Mouse (Mus musculus) embryo, embryonic 11 days (tissue): Measurements from ENCODE around the gene Cpne4.

ENCODE experiments used
- DNase-seq: peaks from one replicate; pipeline ENCODE4 v3.0.0-alpha.2; 2015

Gene Cpne4

DNA sequence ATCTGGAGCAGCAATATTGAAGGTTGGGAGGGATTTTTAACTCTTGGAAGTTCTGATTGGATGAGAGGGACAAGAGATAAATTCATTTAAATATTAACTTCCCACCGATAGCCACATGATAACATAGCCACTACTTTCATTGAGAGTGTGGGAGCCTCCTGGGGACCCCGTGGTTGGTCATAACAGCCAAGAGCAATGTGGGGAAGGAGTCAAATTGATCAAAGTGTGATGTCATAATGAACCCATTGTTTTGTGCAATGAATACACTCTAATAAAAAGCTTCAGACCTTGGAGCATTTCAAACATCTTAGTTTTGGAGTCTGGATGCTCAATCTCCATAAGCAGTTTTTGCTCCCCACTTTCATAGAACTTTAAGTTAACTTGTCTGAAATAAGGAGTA, at the start of gene Cpne4:
Gene Cpne4, plus strand, starts transcription at position 301 of the 400 bp plus-strand sequence.
- DNase-seq = no peak

- DNase-seq = no peak
These were observed 31.9 kb upstream of the Cpne4 start for GRCm38 (mm10) chr9:104515187-104515586.

- DNase-seq = peak; percentile 1
These were observed 11.6 kb upstream of the Cpne4 start for GRCm38 (mm10) chr9:104535508-104535907.

- DNase-seq = no peak
These were observed 18.7 kb downstream of the Cpne4 start for GRCm38 (mm10) chr9:104565815-104566214.

DNA sequence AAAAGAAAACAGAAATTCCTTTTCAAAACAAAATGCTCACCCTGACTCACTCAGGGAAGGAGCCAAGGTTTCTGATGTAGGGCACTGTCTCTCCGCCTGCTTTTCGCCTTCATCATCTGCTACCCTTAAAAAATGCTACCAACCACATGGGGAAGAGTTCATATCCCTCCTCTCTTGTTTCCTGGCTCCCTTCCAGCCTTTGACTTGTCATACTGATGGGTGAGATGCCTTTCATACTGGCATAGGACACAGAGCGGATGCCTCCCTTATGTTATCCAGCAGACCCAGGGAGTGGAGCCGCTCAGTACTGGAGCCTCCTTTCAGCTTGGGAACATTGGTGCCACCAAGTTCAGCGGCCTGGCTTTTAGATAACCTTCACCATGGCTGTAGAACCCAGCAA, 19.4 kb downstream of the Cpne4 start:
- DNase-seq = no peak

DNA sequence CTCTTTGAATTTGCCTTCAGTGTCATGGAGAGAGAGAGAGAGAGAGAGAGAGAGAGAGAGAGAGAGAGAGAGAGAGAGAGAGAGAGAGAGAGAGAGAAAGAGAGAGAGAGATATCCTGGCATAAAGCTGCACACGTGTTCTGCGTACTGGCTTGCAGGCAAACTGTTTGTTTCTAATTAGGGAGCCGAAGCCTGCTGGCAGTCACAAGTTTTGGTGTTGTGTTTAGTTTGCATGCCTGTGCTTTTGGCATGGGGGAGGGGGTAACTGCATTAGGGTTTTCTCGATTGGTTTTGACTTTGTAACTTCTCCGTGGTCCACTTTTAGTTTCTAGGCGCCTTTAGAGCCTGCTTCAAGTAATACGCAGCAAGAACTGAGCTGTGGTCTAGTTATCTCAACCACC, 20.0 kb downstream of the Cpne4 start:
- no peak for DNase-seq

DNA sequence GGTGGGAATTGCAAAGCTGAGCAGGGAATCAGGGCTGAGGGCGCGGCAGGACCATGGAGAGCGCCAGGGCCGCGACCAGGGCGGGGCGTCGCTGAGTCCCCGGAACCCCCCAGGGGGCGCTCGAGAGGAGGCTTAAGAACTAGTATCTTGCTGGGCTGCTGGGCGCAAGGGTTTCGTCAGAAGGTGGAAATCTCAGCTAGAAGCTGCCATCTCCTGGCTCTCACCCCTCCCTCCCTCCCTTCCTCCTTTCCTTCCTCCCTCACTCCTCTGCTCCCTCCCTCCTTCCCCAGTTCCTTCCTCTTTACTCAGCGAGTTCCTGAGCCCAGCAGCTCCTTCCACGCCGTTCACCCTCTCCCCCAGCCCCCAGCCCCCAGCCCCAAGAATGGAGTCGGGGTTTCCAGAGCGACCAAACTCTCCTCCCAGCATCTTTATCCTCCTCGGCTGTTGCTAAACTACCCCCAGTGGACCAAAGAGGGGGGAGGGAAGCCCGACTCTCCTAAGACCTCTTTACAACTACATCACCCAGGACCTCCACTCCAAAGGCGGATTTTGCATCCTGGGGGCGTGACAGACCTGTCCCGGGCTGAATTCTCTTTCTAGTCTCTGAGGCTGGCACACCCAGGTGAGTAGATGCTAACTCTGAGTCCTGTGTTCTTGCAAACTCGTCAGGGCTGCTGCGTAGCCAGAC, 22.5 kb downstream of the Cpne4 start:
- peak; percentile 92 for DNase-seq

- DNase-seq = no peak
These were observed 25.8 kb downstream of the Cpne4 start for GRCm38 (mm10) chr9:104572856-104573255.

GRCm38 (mm10) chr9:104574476-104574875, 27.4 kb downstream of the Cpne4 start:
- peak; percentile 88 for DNase-seq

DNA sequence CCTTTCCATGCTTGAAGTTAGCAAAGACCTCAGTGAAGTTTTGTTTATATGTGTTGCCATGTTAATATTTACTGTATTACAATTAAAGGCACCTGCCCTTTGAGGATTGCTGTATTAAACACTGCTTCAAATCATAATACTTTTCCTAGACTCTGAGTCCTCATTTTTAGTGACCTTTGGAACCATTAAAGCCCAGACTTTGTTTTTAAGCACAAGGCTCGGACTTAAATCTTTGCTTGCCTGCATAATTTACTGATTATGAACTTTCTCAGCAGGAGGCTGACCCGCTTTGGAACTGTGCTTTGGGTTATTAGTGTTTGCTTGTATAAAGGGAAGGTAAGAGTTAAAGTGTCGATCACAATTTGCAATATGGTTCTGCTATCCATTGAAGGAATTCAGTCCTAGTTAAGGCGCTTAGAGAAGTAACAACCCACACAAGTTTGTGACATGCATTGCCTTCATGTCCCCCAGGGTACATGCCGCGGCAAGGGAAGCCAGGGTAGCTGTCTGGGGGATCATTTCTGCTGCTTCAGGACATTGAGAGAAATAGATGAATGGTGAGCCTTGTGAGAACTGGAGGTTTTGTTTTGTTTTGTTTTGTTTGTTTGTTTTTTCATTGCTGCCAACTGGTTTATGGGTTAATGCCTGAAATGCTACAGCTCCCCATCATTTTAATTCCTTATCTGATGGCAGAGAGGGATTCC, 35.0 kb downstream of the Cpne4 start:
- no peak for DNase-seq

DNA sequence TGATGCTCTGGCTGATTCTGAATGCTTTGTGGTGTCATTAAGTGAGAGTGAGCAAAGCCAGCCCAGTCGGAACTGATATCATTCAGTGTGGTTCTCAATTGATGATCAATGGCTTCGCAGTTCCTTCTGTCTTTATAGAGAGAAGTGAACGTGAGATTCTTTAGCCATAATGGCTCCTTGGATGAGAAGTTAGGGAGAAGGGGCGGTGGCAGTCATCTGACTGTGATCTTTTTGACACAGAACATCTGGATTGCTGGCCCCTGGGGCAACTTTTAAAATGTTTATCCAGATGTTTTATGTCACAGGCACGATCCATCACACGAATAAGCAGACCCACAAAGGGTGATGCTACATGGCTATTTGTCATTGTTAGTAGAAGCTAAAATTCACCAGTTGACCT, 35.6 kb downstream of the Cpne4 start:
- DNase-seq = peak; percentile 22

DNA sequence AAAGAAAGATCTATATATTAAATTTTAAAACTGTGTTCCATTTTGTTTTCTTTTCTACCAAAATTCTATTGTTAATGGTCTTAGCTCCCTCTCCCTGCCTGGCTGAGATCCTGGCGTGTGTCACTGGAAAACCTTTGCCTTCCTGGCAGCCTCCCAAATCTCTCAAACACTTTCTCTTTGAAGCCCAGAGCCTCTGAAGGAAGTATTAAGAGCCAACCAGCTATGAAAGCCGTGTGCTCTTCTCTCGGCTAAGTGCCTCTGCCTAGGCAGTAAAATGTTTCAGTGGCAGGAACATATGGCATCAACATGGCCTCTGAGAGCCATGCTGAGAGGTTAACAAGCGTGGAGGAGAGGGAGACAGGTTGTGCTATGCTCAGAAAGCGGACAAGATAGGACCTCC, 47.5 kb downstream of the Cpne4 start:
- peak; percentile 37 for DNase-seq

- no peak for DNase-seq
These were observed 47.9 kb downstream of the Cpne4 start for GRCm38 (mm10) chr9:104594979-104595378.

DNA sequence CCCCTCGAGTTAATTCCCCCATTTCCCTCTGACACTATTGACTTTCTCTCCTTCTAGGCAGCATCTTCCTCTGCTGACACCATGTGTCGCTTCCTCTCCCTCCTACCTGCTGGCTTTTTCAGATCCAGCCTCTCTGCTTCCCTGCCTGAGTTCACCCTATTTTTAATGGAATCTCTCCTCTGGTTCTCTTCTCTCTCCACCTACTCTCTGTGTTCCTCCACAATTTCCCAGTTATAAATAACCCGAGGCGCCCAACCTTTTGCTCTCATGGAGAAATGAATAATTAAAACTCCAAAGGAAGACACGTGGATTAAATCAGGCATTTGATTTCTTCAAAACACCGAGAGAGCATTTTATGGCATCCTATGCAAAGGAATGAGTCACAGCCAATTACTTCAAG, 65.4 kb downstream of the Cpne4 start:
- no peak for DNase-seq

GRCm38 (mm10) chr9:104616691-104617090, 69.6 kb downstream of the Cpne4 start:
- no peak for DNase-seq

DNA sequence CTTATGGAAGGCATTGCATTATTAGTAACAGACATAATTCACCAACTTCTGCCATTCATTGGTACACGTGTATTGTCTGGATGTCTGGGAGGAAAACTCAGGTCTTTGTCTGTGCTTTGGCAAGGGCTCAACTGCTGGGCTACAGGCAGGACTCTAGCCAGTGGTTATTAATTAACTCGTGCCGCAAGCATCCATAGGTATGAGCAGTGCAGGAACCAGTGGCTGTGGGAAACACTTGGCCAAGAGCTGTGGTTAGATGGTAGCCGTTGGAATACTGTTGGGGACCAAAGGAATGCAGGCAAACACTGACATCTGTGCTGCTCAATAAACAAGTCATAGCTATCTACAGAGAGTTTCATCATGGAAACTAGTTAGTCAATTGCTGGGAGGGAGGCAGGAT, 76.5 kb downstream of the Cpne4 start:
- DNase-seq = no peak

- no peak for DNase-seq
These were observed 80.7 kb downstream of the Cpne4 start for GRCm38 (mm10) chr9:104627816-104628215.

DNA sequence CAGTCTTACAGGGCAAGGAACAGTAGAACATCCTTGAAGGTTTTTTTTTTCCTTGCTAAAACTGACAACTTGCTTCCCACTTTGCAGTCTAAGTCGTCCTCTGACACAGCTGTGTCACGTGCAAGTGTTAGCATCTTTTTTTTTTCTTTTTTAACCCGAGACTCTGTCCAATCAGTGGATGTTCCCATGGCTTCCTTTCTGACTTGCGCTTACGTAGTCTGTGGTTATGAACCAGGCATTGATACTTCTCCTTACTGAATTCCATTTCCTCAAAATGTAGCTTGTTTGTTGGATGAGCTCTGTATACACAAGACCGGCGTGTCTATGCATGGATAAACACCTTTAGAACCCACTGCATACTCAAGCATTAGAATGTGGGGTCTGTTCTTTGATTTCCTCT, 82.2 kb downstream of the Cpne4 start:
- DNase-seq = no peak

DNA sequence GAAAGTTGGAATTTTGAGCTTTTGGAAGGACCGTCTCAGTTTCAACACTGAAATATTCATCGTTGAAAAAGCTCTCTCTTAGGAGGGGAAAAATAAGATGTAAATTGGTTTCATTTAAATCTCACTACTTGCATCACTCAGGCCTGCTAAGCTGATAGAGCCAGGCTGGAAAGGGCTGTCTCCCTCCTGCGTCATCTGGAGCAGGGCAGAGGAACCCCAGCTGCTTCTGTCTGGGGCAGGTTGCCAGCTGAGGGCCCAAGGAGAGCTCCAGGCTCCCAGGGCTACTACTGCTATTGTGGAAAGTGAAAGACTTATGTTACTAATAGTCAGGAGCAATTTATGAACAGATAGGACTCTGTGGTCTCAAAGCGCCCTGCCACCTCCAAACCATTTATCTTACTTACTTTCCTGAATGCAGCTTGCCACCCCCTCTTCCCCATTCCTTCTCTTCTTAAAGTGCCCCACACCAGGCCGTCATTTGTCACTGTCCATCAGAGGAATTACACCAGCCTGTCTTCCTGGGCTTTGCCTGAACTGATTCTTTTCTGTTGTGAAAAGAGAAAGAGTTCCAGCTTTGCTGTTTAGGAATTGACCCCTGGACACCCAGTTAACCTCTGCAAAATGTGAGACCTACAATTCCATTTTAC, 99.4 kb downstream of the Cpne4 start:
- DNase-seq = peak; percentile 20

DNA sequence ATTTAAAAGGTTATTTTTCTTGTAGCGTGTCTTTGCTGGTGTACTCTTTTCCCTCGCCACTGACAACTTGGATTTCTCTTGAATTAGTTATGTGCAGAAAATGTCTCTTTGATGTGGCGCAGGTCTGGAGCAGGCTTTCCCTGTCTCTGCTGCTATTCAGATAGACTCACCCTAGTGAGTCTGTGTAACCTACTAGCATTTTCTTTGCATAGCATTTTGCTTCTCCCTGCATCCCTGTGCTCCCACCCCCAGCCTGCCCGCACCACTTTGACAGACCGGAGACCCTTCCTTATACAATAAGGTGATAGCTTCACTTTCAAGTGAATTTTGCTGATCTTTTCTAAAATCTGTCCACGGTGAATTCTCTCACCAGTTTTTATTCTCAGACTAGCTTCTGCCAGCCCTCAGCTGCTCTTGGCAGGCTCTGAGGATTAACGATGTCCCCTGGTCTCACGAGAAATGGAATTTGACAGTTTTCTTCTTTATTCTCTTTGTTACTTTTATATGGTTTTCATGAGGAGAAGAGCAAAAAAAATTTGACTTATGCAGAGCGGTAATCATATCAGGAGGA, 105.7 kb downstream of the Cpne4 start:
- DNase-seq = no peak

DNA sequence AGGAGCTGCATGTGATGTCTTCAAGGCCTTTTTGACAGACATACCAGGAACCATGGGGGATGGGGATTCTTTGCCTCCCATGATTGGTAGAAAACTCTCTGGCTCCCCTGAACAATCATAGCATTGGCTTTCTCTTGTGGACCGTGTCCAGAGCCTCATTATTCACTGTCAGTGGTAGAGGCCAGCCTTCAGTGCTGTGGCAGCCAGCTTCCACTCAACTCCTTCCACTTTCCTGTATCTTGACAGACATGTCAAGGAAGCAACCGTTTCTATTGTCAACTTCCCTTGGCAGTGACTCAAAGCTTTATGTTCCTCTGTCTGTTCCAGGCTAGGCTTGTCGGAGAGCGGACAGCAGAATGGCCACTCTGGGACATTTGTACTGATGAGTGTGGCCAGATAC, 112.7 kb downstream of the Cpne4 start:
- DNase-seq = peak; percentile 3

GRCm38 (mm10) chr9:104676665-104677064, 129.6 kb downstream of the Cpne4 start:
- peak; percentile 78 for DNase-seq

DNA sequence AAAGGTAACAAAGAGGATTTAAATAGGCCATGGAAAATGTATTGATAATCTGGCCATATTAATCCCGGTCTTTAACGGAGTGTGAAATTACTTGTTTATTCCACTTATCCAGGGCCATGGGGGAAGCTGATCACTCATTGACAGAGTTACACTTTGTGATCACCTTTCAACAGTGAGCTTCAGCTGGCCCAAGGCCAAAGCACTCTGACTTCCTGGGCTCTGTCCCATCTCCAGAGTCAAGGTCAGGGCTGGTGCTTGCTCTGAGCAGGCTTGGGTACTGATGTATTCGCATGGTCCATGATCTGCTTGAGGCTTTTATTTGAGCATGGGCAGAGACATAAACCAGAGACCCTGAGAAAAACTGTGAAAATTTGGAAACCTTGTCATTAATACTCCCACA, 131.5 kb downstream of the Cpne4 start:
- no peak for DNase-seq

DNA sequence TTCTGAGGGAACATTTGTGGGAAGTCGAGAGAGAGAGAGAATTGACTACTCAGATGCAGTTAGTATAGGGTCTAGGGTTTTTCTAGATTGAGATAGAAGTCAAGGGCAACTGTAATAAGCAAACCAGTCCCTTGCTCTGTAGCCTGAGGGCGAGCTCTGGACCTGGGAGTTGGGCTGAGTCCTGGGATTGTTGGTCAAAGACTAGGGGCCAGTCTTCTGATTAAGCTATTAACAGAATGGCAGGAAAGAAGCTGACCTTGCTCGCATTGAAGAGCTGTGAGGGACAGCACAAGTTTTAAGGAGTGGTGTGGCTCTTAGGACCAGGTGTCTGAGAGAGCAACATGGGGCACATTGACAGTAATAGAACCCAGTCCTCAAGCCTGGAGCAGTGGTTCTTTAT, 140.0 kb downstream of the Cpne4 start:
- no peak for DNase-seq
